Mouse (Mus musculus): ENCODE measurements around the gene Slc22a13. TPM values are rescaled to one million over a fixed set of nuclear protein-coding genes. Genes with fewer than 3 reads are reported as not detected.
"Not testable (repeated sequence)": the region's sequence is repeated elsewhere in the genome, so short reads cannot be mapped to it uniquely, and the experiment has no call there.

Gene Slc22a13
- polyA plus RNA-seq, 1 experiment from 2014 or later: not detected

DNA sequence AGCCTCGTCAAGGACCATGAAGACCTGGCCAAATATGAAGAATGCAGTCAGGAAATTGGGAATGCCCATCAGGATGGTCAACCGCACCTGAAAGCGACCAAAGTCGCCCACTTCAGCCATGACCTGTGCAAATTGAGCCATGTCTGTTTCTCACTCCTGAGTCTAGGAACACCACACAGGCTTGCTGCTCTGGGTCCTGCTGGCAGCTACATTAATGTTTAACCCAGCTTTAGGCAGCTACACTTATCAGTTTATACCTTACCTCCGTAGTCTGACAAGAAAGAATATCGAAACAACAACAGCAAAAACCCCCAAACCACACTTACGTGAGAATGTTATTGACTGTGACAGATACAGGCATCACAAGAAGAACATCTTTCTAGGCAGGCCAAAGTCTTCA is 22.7 kb upstream of the Slc22a13 start:
- peaks cover 8% of the 10 kb centered on the region; the same call in 1 of the 2 replicates for H3K36me3 ChIP-seq
- H3K4me1 ChIP-seq (replicated peaks): no peaks in the 10 kb centered on the region
- no peak overlapping the region for H3K4me3 ChIP-seq
- 97% methylated on average over 7 of the region's 7 CpGs for WGBS
- no peak overlapping the region for H3K4me2 ChIP-seq
- no peaks in the 10 kb centered on the region for H3K9me3 ChIP-seq
- no peaks in the 10 kb centered on the region for H3K27me3 ChIP-seq
- H3K9ac ChIP-seq: no peak overlapping the region
- ATAC-seq (ENCODE audit: low read depth): no peak
- H3K27ac ChIP-seq (replicated peaks): no peak overlapping the region

DNA sequence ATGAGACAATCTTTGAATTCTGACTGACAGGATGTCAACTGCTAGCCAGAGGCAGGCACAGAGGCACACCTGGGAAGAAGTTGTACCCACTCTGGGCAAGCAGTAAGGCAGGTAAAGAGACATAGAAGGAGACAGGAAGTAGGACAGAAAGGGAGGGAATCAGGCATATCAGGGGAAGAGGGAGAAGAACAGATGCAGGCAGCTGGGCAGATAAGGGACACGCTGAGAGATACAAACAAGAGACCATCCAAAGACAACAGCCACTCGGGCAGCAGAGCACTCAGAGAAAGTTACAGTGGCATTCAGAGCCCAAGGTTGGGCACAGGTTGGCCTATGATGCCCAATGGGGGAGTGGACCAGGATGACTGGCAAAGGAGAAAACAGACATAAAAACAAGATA is 21.9 kb upstream of the Slc22a13 start:
- ATAC-seq (ENCODE audit: low read depth): no peak
- no peaks in the 10 kb centered on the region for H3K4me1 ChIP-seq (replicated peaks)
- no peaks in the 10 kb centered on the region for H3K9me3 ChIP-seq
- H3K27ac ChIP-seq (replicated peaks): no peak overlapping the region
- H3K4me3 ChIP-seq: no peak overlapping the region
- no peaks in the 10 kb centered on the region for H3K27me3 ChIP-seq
- no peak overlapping the region for H3K9ac ChIP-seq
- WGBS: 89% methylated on average over 2 of the region's 2 CpGs
- no peak overlapping the region for H3K4me2 ChIP-seq
- H3K36me3 ChIP-seq: peaks cover 15% of the 10 kb centered on the region

- H3K36me3 ChIP-seq: peaks cover 44% of the 10 kb centered on the region
- H3K4me2 ChIP-seq: no peak overlapping the region
- no peak overlapping the region for H3K27ac ChIP-seq (replicated peaks)
- no peak for ATAC-seq (ENCODE audit: low read depth)
- no peak overlapping the region for H3K4me3 ChIP-seq
- 90% methylated on average over 4 of the region's 4 CpGs for WGBS
- no peaks in the 10 kb centered on the region for H3K27me3 ChIP-seq
- peaks cover 6% of the 10 kb centered on the region; the same call in 1 of the 2 replicates for H3K9me3 ChIP-seq
- H3K9ac ChIP-seq: no peak overlapping the region
- H3K4me1 ChIP-seq (replicated peaks): no peaks in the 10 kb centered on the region
Measured at GRCm38 (mm10) chr9:119220249-119220648, 11.4 kb upstream of the Slc22a13 start.

DNA sequence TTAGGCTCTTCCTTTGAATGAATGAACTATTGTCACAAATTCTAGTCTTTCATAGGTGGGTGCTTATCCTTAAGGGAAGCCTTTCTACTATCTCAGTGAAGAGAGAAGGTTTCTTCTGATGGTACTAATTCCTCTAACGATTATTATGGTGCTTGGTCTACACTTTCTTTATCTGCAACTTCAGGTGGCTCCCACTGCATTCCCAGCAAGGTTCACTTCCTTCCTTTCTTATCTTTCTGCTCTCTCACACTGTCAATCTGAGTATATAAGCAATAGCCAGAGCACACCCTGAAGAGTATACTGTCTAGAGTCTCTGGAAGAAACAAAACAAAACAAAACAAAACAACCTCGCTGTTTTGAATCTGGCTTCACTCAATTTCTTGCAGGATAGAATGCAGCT is 10.8 kb upstream of the Slc22a13 start:
- peaks cover 39% of the 10 kb centered on the region for H3K36me3 ChIP-seq
- ATAC-seq (ENCODE audit: low read depth): no peak
- H3K4me3 ChIP-seq: no peak overlapping the region
- 94% methylated on average over 2 of the region's 2 CpGs for WGBS
- H3K9me3 ChIP-seq: peaks cover 4% of the 10 kb centered on the region; the same call in 1 of the 2 replicates
- no peak overlapping the region for H3K27ac ChIP-seq (replicated peaks)
- no peak overlapping the region for H3K9ac ChIP-seq
- H3K27me3 ChIP-seq: no peaks in the 10 kb centered on the region
- no peaks in the 10 kb centered on the region for H3K4me1 ChIP-seq (replicated peaks)
- no peak overlapping the region for H3K4me2 ChIP-seq

- 95% methylated on average over 2 of the region's 2 CpGs for WGBS
- peaks cover 24% of the 10 kb centered on the region for H3K36me3 ChIP-seq
Measured at GRCm38 (mm10) chr9:119215341-119215740, 6.4 kb upstream of the Slc22a13 start.

GRCm38 (mm10) chr9:119214601-119215000 is 5.7 kb upstream of the Slc22a13 start:
- no peaks in the 10 kb centered on the region for H3K9me3 ChIP-seq
- H3K4me1 ChIP-seq (replicated peaks): no peaks in the 10 kb centered on the region
- no peak overlapping the region for H3K27ac ChIP-seq (replicated peaks)
- no peak overlapping the region for H3K4me3 ChIP-seq
- 93% methylated on average over 6 of the region's 6 CpGs for WGBS
- no peak overlapping the region for H3K9ac ChIP-seq
- peaks cover 18% of the 10 kb centered on the region for H3K36me3 ChIP-seq
- ATAC-seq (ENCODE audit: low read depth): no peak
- no peak overlapping the region for H3K4me2 ChIP-seq
- no peaks in the 10 kb centered on the region for H3K27me3 ChIP-seq

More at GRCm38 (mm10) chr9:119215341-119215740, 6.4 kb upstream of the Slc22a13 start:
- not testable (repeated sequence) for H3K4me1 ChIP-seq (replicated peaks); H3K9me3 ChIP-seq; H3K9ac ChIP-seq; H3K4me2 ChIP-seq; H3K4me3 ChIP-seq; H3K27ac ChIP-seq (replicated peaks); H3K27me3 ChIP-seq; ATAC-seq (ENCODE audit: low read depth)

DNA sequence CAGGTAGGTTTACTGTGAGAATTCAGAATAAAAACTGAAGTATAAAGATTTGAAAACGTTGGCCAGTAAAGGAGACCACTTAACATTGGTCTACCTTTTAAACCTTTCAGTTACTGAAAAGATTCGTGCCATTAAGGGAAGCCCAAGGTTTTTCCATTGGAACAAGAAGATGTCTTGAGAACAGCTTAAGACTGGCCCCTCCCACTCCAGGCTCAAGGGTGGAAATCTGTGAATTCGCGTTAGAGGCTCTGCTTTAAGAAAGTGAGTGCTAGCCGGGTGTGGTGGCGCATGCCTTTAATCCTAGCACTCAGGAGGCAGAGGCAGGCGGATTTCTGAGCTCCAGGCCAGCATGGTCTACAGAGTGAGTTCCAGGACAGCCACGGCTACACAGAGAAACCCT is 4.1 kb upstream of the Slc22a13 start:
- no peak overlapping the region for H3K9ac ChIP-seq
- peaks cover 4% of the 10 kb centered on the region for H3K36me3 ChIP-seq
- no peaks in the 10 kb centered on the region for H3K4me1 ChIP-seq (replicated peaks)
- H3K27me3 ChIP-seq: no peaks in the 10 kb centered on the region
- H3K4me2 ChIP-seq: no peak overlapping the region
- WGBS: 76% methylated on average over 8 of the region's 8 CpGs
- no peak overlapping the region for H3K27ac ChIP-seq (replicated peaks)
- H3K9me3 ChIP-seq: no peaks in the 10 kb centered on the region
- ATAC-seq (ENCODE audit: low read depth): no peak
- no peak overlapping the region for H3K4me3 ChIP-seq

GRCm38 (mm10) chr9:119207113-119207512 is 1.8 kb downstream of the Slc22a13 start:
- Histone ChIP-seq H3K4me2 (no peak overlapping the region), H3K9ac (no peak overlapping the region), H3K27me3 (no peaks in the 10 kb centered on the region), H3K4me3 (no peak overlapping the region), H3K4me1 (replicated peaks) (no peaks in the 10 kb centered on the region), H3K27ac (replicated peaks) (no peak overlapping the region), H3K36me3 (no peaks in the 10 kb centered on the region), H3K9me3 (peaks cover 13% of the 10 kb centered on the region)
- 84% methylated on average over 4 of the region's 4 CpGs for WGBS
- no peak for ATAC-seq (ENCODE audit: low read depth)

DNA sequence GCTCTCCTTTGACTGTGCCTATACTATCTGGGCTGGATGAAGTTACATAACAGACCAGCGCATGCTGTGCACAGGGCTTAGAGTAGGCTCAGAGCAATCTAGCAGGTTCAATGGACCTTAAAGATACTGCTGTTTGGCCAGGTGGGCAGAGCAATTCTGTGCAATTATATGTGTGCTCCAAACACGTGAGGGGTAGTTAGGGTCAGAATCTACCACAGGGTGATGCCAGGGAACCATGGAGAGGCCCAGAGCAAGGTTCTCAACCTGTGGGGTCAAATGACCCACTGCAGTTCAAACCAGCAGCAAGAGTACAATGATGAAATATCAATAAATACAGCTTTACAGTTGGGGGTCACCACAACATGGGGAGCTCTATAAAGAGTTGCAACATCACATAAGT is 2.2 kb downstream of the Slc22a13 start:
- WGBS: 83% methylated on average over 2 of the region's 2 CpGs
- H3K9ac ChIP-seq: no peak overlapping the region

DNA sequence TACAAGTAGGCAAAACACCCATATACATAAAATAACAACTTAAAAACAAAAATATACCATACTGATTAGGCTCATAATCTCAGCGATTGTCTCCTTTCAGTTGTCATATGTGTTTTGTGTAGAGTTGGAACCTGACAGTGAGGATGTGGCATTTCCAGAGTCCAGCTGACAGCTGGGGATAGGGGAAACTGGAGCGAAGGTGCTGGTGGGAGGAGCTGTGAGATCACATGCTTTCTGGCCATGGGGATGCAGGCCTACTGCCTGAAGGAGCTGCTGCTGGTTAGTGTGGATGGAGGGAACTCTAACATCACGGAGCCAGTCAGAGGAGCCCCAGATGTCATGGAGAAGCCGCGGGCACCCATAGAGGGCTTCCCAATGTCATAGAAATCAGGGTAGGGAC is 3.1 kb downstream of the Slc22a13 start:
- no peak for ATAC-seq (ENCODE audit: low read depth)
- 94% methylated on average over 5 of the region's 5 CpGs for WGBS
- H3K27me3 ChIP-seq: no peaks in the 10 kb centered on the region
- H3K4me1 ChIP-seq (replicated peaks): no peaks in the 10 kb centered on the region
- H3K36me3 ChIP-seq: no peaks in the 10 kb centered on the region
- H3K9ac ChIP-seq: no peak overlapping the region
- H3K4me2 ChIP-seq: no peak overlapping the region
- H3K4me3 ChIP-seq: no peak overlapping the region
- H3K27ac ChIP-seq (replicated peaks): no peak overlapping the region
- H3K9me3 ChIP-seq: peaks cover 13% of the 10 kb centered on the region

More for the DNA sequence above, 2.2 kb downstream of the Slc22a13 start:
- no peaks in the 10 kb centered on the region for H3K27me3 ChIP-seq
- H3K4me2 ChIP-seq: no peak overlapping the region
- H3K36me3 ChIP-seq: no peaks in the 10 kb centered on the region
- no peak overlapping the region for H3K27ac ChIP-seq (replicated peaks)
- H3K9me3 ChIP-seq: peaks cover 13% of the 10 kb centered on the region
- no peak for ATAC-seq (ENCODE audit: low read depth)
- no peaks in the 10 kb centered on the region for H3K4me1 ChIP-seq (replicated peaks)
- no peak overlapping the region for H3K4me3 ChIP-seq

DNA sequence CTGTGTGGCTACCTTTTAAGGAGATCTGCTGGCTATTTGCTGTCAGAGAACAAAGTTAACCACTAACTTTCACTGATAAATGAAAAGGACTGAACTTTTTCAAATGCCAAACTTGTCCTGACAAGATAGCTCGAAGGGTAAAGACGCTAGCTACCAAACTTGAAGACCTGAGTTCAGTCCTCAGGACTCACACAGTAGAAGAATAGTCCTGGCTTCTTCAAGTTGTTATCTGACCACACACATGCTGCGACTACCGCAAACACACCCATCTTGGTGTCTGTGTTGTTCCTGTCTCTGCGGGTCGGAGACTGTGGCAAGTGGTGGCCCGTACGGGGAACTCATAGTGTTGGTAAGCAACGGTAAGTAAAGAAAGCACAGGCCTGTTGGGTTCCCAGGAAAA is 5.3 kb downstream of the Slc22a13 start:
- WGBS: 97% methylated on average over 9 of the region's 9 CpGs
- H3K27ac ChIP-seq (replicated peaks): no peak overlapping the region
- H3K36me3 ChIP-seq: no peaks in the 10 kb centered on the region
- H3K4me3 ChIP-seq: no peak overlapping the region
- ATAC-seq (ENCODE audit: low read depth): no peak
- H3K9ac ChIP-seq: no peak overlapping the region
- H3K4me2 ChIP-seq: no peak overlapping the region
- no peaks in the 10 kb centered on the region for H3K4me1 ChIP-seq (replicated peaks)
- H3K9me3 ChIP-seq: peaks cover 13% of the 10 kb centered on the region
- H3K27me3 ChIP-seq: no peaks in the 10 kb centered on the region

- Histone ChIP-seq H3K36me3 (no peaks in the 10 kb centered on the region), H3K9ac (no peak overlapping the region), H3K4me3 (no peak overlapping the region), H3K27ac (replicated peaks) (no peak overlapping the region), H3K27me3 (no peaks in the 10 kb centered on the region), H3K4me1 (replicated peaks) (no peaks in the 10 kb centered on the region), H3K4me2 (no peak overlapping the region), H3K9me3 (peaks cover 13% of the 10 kb centered on the region)
- WGBS: 89% methylated on average over 5 of the region's 5 CpGs
- no peak for ATAC-seq (ENCODE audit: low read depth)
Measured at GRCm38 (mm10) chr9:119201653-119202052, 7.2 kb downstream of the Slc22a13 start.

DNA sequence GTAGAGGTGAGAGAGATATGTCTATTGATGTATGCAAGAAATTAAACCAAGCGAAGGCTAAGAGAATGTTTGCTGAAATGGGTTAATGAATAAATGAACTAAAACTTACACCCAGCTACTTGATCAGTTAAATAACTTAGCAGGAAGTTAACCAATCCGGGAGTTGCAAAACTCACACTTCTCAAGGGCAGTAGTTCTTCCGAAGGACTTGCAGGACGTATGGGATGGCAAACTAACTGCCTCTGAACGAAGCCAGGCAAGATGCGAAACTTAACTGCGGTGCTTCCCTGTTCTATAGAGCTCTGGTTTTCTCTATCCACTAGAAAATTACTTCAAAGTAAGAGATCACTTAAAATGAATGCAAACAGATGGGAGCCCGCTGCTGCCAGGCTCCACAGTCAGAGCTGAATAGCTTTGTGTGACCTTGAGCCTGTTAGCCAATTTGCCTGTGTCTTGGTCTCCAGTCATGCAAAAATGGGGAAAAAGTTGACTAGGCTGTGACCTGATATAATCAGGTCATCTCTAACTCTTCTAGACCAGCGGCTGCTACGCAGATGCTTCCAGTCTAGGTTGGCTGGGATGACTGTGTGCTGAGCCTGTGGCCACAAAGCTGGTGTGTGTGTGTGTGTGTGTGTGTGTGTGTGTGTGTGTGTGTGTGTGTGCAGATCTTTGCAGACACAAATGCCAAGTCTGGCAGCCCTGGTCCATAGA is 9.6 kb downstream of the Slc22a13 start:
- Histone ChIP-seq H3K4me1 (replicated peaks) (no peaks in the 10 kb centered on the region), H3K36me3 (no peaks in the 10 kb centered on the region), H3K27ac (replicated peaks) (no peak overlapping the region), H3K9ac (no peak overlapping the region), H3K9me3 (peaks cover 8% of the 10 kb centered on the region), H3K27me3 (no peaks in the 10 kb centered on the region), H3K4me2 (no peak overlapping the region), H3K4me3 (no peak overlapping the region)
- 85% methylated on average over 10 of the region's 10 CpGs for WGBS
- ATAC-seq (ENCODE audit: low read depth): no peak

Data from neural tube, embryonic 13.5 days (tissue).